Mouse (Mus musculus) liver, embryonic 14.5 days (tissue): ENCODE data around the gene Rpl29.

Experiments
- CTCF ChIP-seq: IDR thresholded peaks from 2 replicates; pipeline ENCODE4 v1.5.1; 2016; ENCODE audit warnings: antibody characterized with exemption, low read depth, control low read depth
- EP300 ChIP-seq: IDR thresholded peaks from 2 replicates; pipeline ENCODE4 v1.6.1; 2016; ENCODE audit warnings: antibody characterized with exemption, low read depth

DNA sequence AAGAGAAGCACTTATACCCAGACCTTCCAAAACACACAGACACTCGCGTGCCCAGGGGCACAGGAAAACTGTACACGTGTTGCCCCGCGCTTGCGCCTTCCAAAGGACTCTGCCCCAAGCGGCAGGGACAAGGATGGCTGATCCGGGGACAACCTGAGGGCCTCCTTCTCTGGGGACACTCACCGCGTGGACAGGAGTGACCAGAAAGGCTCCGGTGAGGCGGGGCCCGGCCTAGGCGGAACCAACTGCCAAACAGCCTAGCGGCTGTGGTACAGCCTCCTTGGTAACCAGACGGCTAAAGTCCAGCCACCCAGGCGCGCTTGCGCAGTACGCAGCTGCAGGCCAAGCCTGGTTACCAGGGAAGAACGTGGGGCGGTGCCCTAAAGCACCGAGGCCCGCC, 18.1 kb downstream of the Rpl29 start, which contains the start of the genes Abhd14b and Abhd14a:
- TF ChIP-seq EP300 (no peak), CTCF (peak; percentile 73)
